Mouse (Mus musculus) ES-Bruce4 (cell line): ENCODE measurements around the gene Gm48552.

Source experiments
- CTCF ChIP-seq: IDR thresholded peaks from one replicate; pipeline ENCODE4 v1.8.1; 2011; ENCODE audit warnings: low read depth, low read length
- EP300 ChIP-seq: IDR thresholded peaks from 2 replicates; pipeline ENCODE4 v1.6.1; 2011; ENCODE audit warnings: low read depth, low read length; ENCODE audit not compliant: insufficient read depth
- POLR2A ChIP-seq: IDR thresholded peaks from one replicate; pipeline ENCODE4 v1.8.1; 2011; ENCODE audit warnings: low read length; ENCODE audit not compliant: insufficient read depth

DNA sequence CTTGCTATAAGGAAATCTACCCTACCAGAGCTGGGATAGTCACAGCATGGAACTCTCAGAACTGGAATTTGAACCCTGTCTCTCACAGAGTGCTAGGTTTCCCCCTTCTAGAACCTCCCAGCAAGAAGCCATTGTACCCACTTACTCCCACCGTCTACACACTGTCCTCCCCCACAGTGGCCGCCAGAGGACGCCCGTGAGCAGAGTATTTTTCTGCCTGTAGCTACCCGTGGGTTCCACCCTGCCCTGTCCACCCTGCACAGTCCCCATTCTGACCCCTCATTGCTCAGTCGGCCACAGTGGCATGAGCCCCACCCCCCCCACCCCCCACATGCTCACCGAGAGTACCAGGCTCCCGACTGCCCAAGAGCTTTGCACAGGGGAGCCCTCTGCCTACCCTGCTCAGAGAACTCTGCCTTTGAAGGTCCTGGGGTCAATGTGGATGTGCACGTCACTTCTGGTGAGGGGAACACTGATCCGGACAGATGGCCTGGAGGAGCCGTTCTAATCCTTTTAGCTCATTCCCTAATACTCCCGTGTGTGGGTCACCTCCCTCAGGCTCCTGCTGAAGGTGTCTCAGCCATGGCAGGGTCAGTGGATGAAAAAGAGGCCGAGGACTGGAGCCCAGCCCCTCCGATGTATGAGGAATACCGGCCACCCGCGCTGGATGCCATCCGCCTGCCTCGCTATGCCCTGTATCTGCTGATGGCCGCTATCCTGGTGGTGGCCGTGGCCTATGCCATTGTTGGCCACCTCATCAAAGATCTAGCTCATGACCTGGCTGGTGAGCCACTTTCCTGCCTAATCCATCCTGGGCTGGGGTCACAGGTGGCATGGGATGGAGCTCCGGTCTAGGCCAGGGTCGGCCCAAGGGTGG, 1.2 kb downstream of the Gm48552 start:
- no peak for TF ChIP-seq EP300
- peak; percentile 93 for TF ChIP-seq CTCF
- no peak for TF ChIP-seq POLR2A
